Mouse (Mus musculus): Measurements from ENCODE around the gene Smpd1. TPM values are rescaled to one million over a fixed set of nuclear protein-coding genes. Genes with fewer than 3 reads are reported as not detected.

Smpd1 gene
- total and polyA plus RNA-seq, 3 experiments: 22.2 to 98.7 (median 32.3) TPM

DNA sequence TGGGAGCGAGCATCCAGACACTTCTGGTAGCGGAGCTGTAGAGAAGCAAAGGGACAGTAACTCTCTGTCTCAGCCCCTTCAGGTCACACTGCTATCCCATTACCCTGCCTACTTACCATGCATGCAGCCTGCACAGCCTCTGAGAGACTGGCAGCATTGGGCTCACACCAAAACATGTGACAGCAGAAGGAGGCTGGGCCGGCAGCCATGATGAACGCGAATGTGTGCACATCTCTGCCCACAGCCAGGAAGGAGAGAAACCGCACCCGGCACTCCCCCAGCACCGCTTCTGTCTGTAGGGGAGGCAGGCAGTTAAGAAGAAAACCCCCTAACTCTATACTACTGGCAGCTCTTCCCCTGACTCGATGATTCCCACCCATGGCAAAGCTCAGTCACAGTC is 4.9 kb downstream of the Smpd1 start:
- Histone ChIP-seq H3K79me2 (ENCODE audit: control insufficient read depth, insufficient read depth, low read length, poor library complexity) (no peaks in the 10 kb centered on the region; the same call in 1 of the 2 replicates), H3K36me3 (ENCODE audit: control insufficient read depth in 1 of 2, insufficient read depth in 2 of 2, low read length in 2 of 2) (no peaks in the 10 kb centered on the region), H3K27me3 (ENCODE audit: control insufficient read depth in 1 of 2, insufficient read depth in 2 of 2, low read length in 2 of 2) (no peaks in the 10 kb centered on the region), H3K4me1 (ENCODE audit: control insufficient read depth in 1 of 2, insufficient read depth in 2 of 2, low read length in 2 of 2) (peaks cover 0 to 3% of the 10 kb centered on the region in 2 experiments; a peak in 2 of 4 replicates), H3K27ac (ENCODE audit: control insufficient read depth, low read depth, low read length) (no peak overlapping the region), H3K4me3 (ENCODE audit: control insufficient read depth in 1 of 2, insufficient read depth in 1 of 2, low read depth in 2 of 2, low read length in 2 of 2) (no peak overlapping the region), H3K9me3 (replicated peaks; ENCODE audit: insufficient read depth, low read length) (no peaks in the 10 kb centered on the region), H3K9ac (ENCODE audit: control insufficient read depth, low read depth, low read length, poor library complexity, severe bottlenecking) (no peak overlapping the region)
- TF ChIP-seq NELFE (IDR thresholded peaks at IDR 0.05; ENCODE audit: low read depth, low read length): no peak
- no peak for DNase-seq (ENCODE audit: low read depth, low spot score)

DNA sequence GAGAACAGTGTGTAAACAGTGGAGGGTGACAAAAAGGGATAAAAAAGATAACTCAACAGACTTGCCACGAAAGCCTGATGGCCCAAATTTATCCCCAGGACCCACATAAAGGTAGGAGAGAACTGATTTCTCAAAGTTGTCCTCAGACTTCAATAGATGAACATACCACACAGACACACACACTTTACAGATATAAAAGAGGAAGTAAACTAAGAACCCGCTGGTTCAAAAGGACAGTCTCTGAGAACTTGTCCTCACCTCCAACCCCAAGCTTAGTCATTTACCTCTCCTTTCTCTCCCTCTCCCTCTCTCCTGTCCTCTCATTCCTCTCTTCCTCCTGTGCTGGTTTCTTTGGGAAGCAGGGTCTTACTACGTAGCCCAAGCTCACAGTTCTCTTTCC is 8.2 kb downstream of the Smpd1 start:
- Histone ChIP-seq H3K79me2 (ENCODE audit: control insufficient read depth, insufficient read depth, low read length, poor library complexity) (no peaks in the 10 kb centered on the region), H3K4me1 (ENCODE audit: control insufficient read depth in 1 of 2, insufficient read depth in 2 of 2, low read length in 2 of 2) (no peaks in the 10 kb centered on the region), H3K4me3 (ENCODE audit: control insufficient read depth in 1 of 2, insufficient read depth in 1 of 2, low read depth in 2 of 2, low read length in 2 of 2) (no peak overlapping the region), H3K36me3 (ENCODE audit: control insufficient read depth in 1 of 2, insufficient read depth in 2 of 2, low read length in 2 of 2) (no peaks in the 10 kb centered on the region), H3K9ac (ENCODE audit: control insufficient read depth, low read depth, low read length, poor library complexity, severe bottlenecking) (no peak overlapping the region), H3K27me3 (ENCODE audit: control insufficient read depth in 1 of 2, insufficient read depth in 2 of 2, low read length in 2 of 2) (no peaks in the 10 kb centered on the region), H3K9me3 (replicated peaks; ENCODE audit: insufficient read depth, low read length) (no peaks in the 10 kb centered on the region), H3K27ac (ENCODE audit: control insufficient read depth, low read depth, low read length) (no peak overlapping the region)
- peak; percentile 44 for DNase-seq (ENCODE audit: low read depth, low spot score)
- TF ChIP-seq EP300 (IDR thresholded peaks at IDR 0.05; ENCODE audit: low read depth in 1 of 2, low read length in 2 of 2) (no peak), KAT2A (conservative IDR thresholded peaks at IDR 0.05; ENCODE audit: low read depth, low read length) (no peak), POLR2A (IDR thresholded peaks at IDR 0.05; ENCODE audit: control insufficient read depth in 1 of 2, insufficient read depth in 1 of 2, low read depth in 1 of 2, low read length in 2 of 2, poor library complexity in 1 of 2) (no peak), ZMIZ1 (IDR thresholded peaks at IDR 0.05; ENCODE audit: low read depth, low read length) (no peak)

DNA sequence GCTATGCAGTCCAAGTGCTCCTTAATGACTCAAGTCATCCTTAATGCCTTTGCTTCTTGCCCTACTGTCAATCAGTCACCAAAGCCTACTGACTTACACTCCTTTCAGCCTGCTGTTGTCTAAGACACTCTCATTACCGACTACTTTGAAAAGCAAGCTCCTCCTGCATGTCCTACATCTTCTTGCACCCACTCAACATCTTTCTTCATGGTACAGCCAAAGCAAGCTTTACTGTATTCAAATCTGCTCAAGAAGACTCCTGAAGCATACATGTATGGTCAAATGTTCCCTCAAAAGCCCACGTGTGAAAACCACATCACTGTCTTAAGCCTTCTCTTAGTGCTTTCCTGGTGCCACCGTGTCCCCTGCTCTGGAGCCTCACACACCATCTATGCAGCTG is 9.2 kb downstream of the Smpd1 start:
- no peak overlapping the region for H3K9ac ChIP-seq (ENCODE audit: control insufficient read depth, low read depth, low read length, poor library complexity, severe bottlenecking)
- TF ChIP-seq E2F4 (IDR thresholded peaks at IDR 0.05; ENCODE audit: borderline replicate concordance, low read depth, low read length) (no peak), ELF1 (IDR thresholded peaks at IDR 0.05; ENCODE audit: low read depth, low read length) (no peak), MYB (IDR thresholded peaks at IDR 0.05; ENCODE audit: low read depth, low read length) (no peak)

More for the DNA sequence above, 9.2 kb downstream of the Smpd1 start:
- no peak for DNase-seq (ENCODE audit: low read depth, low spot score)
- Histone ChIP-seq H3K4me3 (ENCODE audit: control insufficient read depth in 1 of 2, insufficient read depth in 1 of 2, low read depth in 2 of 2, low read length in 2 of 2) (no peak overlapping the region), H3K4me1 (ENCODE audit: control insufficient read depth in 1 of 2, insufficient read depth in 2 of 2, low read length in 2 of 2) (no peaks in the 10 kb centered on the region), H3K27me3 (ENCODE audit: control insufficient read depth in 1 of 2, insufficient read depth in 2 of 2, low read length in 2 of 2) (peaks cover 0 to 2% of the 10 kb centered on the region in 2 experiments; a peak in 1 of 4 replicates), H3K36me3 (ENCODE audit: control insufficient read depth in 1 of 2, insufficient read depth in 2 of 2, low read length in 2 of 2) (no peaks in the 10 kb centered on the region), H3K9me3 (replicated peaks; ENCODE audit: insufficient read depth, low read length) (no peaks in the 10 kb centered on the region), H3K79me2 (ENCODE audit: control insufficient read depth, insufficient read depth, low read length, poor library complexity) (no peaks in the 10 kb centered on the region), H3K27ac (ENCODE audit: control insufficient read depth, low read depth, low read length) (no peak overlapping the region)

Data from MEL (cell line).